15 mouse cellular contexts compared by ENCODE assay signal in genomic region chr1:133432566-133432965, GRCm38 (mm10).
"Had no signal": no experiment of that assay in that cellular context is flagged by ENCODE, and none has a peak within 500 bp of the region (broad histone marks: within the 10 kb centered on the region; RNA-seq: fewer than 3 reads in every experiment).

No protein-coding gene starts in this region.

- H3K4me1 ChIP-seq: liver, embryonic 13.5 days; megakaryocyte, embryonic 14.5 days had no signal

- H3K9ac ChIP-seq: limb, embryonic 12.5 days; liver, embryonic 13.5 days; liver, postnatal 0 days; lung, embryonic 15.5 days had no signal

- ATAC-seq: liver, postnatal 0 days had no signal

- H3K4me3 ChIP-seq: limb, embryonic 12.5 days; liver, embryonic 13.5 days; lung, embryonic 15.5 days; megakaryocyte, embryonic 14.5 days had no signal

- H3K36me3 ChIP-seq: limb, embryonic 12.5 days; liver, embryonic 13.5 days; lung, embryonic 15.5 days had no signal

- DNase-seq: kidney, adult 11 months; kidney, adult 9 months; kidney, postnatal 36 days; layer of hippocampus, adult 9-11 months; liver; liver, embryonic 13.5 days; liver, postnatal 0 days; lung, postnatal 14 days; thymus, adult 18-20 months; thymus, postnatal 25 days had no signal

- H3K27me3 ChIP-seq: limb, embryonic 12.5 days; liver, embryonic 13.5 days; lung, embryonic 15.5 days had no signal

- H3K4me2 ChIP-seq: limb, embryonic 12.5 days; liver, embryonic 13.5 days; lung, embryonic 15.5 days had no signal

- H3K27ac ChIP-seq: kidney, postnatal 0 days; limb, embryonic 12.5 days; liver, embryonic 13.5 days; lung, embryonic 15.5 days; macrophage had no signal
